Mouse (Mus musculus) retina, embryonic 14.5 days (tissue): ENCODE measurements at regions not wholly inside any gene's neighbourhood (a gene's known extent, or its start where the extent isn't known, plus 50 kb on each side); places are given as distances from the start of the nearest gene placed in this dataset.
A peak's percentile ranks its signal among the peaks of the same experiment; 100 is the strongest.

Source experiments
- DNase-seq: peaks from one replicate; pipeline ENCODE4 v3.0.0-alpha.2; 2015; ENCODE audit warnings: low spot score

GRCm38 (mm10) chr14:84928161-84928560 lies 484.8 kb downstream of the Pcdh17 start:
- peak; percentile 32 for DNase-seq

GRCm38 (mm10) chr14:84934094-84934493 lies 490.7 kb downstream of the Pcdh17 start:
- DNase-seq: no peak

GRCm38 (mm10) chr14:84955300-84955699 lies 511.9 kb downstream of the Pcdh17 start:
- DNase-seq: no peak

GRCm38 (mm10) chr14:84987764-84988163 lies 544.4 kb downstream of the Pcdh17 start:
- no peak for DNase-seq

GRCm38 (mm10) chr14:85012384-85012783 lies 569.0 kb downstream of the Pcdh17 start:
- DNase-seq: no peak
